Mouse (Mus musculus): ENCODE data around the gene Chchd5. TPM values are rescaled to one million over a fixed set of nuclear protein-coding genes. Genes with fewer than 3 reads are reported as not detected.

The Chchd5 gene
- polyA plus RNA-seq (2015; fragmentation: Illumina TruSeq; extraction: RNeasy Lipid Tissue Mini Kit (QIAGEN cat#74804); ENCODE audit: insufficient read depth, low read depth, low replicate concordance) = 6.9 TPM

GRCm38 (mm10) chr2:129129412-129129929 is at the start of gene Chchd5:
Gene Chchd5, plus strand, starts transcription at chr2:129129700.

GRCm38 (mm10) chr2:129100784-129101310 is 28.7 kb upstream of the Chchd5 start, which contains the start of gene Polr1b:
Gene Polr1b, plus strand, starts transcription at chr2:129100995.

Other genes with a start within 250 kb of the Chchd5 start
- 1.7 TPM for gene Zc3h8, start 185.6 kb upstream of the Chchd5 start, polyA plus RNA-seq (2015; fragmentation: Illumina TruSeq; extraction: RNeasy Lipid Tissue Mini Kit (QIAGEN cat#74804); ENCODE audit: insufficient read depth, low read depth, low replicate concordance)
- 1.1 TPM for gene Zc3h6, start 162.3 kb upstream of the Chchd5 start, polyA plus RNA-seq (2015; fragmentation: Illumina TruSeq; extraction: RNeasy Lipid Tissue Mini Kit (QIAGEN cat#74804); ENCODE audit: insufficient read depth, low read depth, low replicate concordance)
- gene Gm10762, start 162.0 kb upstream of the Chchd5 start, polyA plus RNA-seq (2015; fragmentation: Illumina TruSeq; extraction: RNeasy Lipid Tissue Mini Kit (QIAGEN cat#74804); ENCODE audit: insufficient read depth, low read depth, low replicate concordance) = 2.0 TPM
- gene Vinac1, start 81.5 kb upstream of the Chchd5 start, polyA plus RNA-seq (2015; fragmentation: Illumina TruSeq; extraction: RNeasy Lipid Tissue Mini Kit (QIAGEN cat#74804); ENCODE audit: insufficient read depth, low read depth, low replicate concordance) = not detected
- 2.0 TPM for gene Ttl, start 63.8 kb upstream of the Chchd5 start, polyA plus RNA-seq (2015; fragmentation: Illumina TruSeq; extraction: RNeasy Lipid Tissue Mini Kit (QIAGEN cat#74804); ENCODE audit: insufficient read depth, low read depth, low replicate concordance)
- 7.0 TPM for gene Polr1b, start 28.7 kb upstream of the Chchd5 start, polyA plus RNA-seq (2015; fragmentation: Illumina TruSeq; extraction: RNeasy Lipid Tissue Mini Kit (QIAGEN cat#74804); ENCODE audit: insufficient read depth, low read depth, low replicate concordance)
- 5.1 TPM for gene Slc20a1, start 69.1 kb downstream of the Chchd5 start, polyA plus RNA-seq (2015; fragmentation: Illumina TruSeq; extraction: RNeasy Lipid Tissue Mini Kit (QIAGEN cat#74804); ENCODE audit: insufficient read depth, low read depth, low replicate concordance)
- 0.26 TPM for gene Ckap2l, start 167.5 kb downstream of the Chchd5 start, polyA plus RNA-seq (2015; fragmentation: Illumina TruSeq; extraction: RNeasy Lipid Tissue Mini Kit (QIAGEN cat#74804); ENCODE audit: insufficient read depth, low read depth, low replicate concordance)
- gene Il1a, start 180.3 kb downstream of the Chchd5 start, polyA plus RNA-seq (2015; fragmentation: Illumina TruSeq; extraction: RNeasy Lipid Tissue Mini Kit (QIAGEN cat#74804); ENCODE audit: insufficient read depth, low read depth, low replicate concordance) = not detected
- not detected for gene Il1b, start 241.4 kb downstream of the Chchd5 start, polyA plus RNA-seq (2015; fragmentation: Illumina TruSeq; extraction: RNeasy Lipid Tissue Mini Kit (QIAGEN cat#74804); ENCODE audit: insufficient read depth, low read depth, low replicate concordance)

All from pancreas, adult 10 weeks (tissue).